Mouse (Mus musculus) forebrain, embryonic 14.5 days (tissue): ENCODE results near the gene Fry. TPM values are rescaled to one million over a fixed set of nuclear protein-coding genes. Genes with fewer than 3 reads are reported as not detected.

Experiments
- ATAC-seq: fragments of 200-750 bp; cut with Nextera tagmentation; 2 replicates; pipeline ENCODE4 v1.8.0; 2017; ENCODE audit warnings: mild to moderate bottlenecking, moderate library complexity
- DNase-seq: peaks from one replicate; pipeline ENCODE4 v3.0.0-alpha.2; 2015; ENCODE audit warnings: low spot score
- H3K27ac ChIP-seq: fragments of 300-500 bp; sonication (generic); 2 replicates; pipeline ENCODE4 v1.5.1; 2014; ENCODE audit warnings: low read depth, mild to moderate bottlenecking, control low read depth, low read length, moderate library complexity
- H3K27me3 ChIP-seq: fragments of 300-500 bp; sonication (generic); replicated peaks from 2 replicates; pipeline ENCODE4 v1.6.1; 2014; ENCODE audit warnings: low read length, control low read depth, mixed read lengths; ENCODE audit not compliant: control insufficient read depth, insufficient read depth
- H3K36me3 ChIP-seq: fragments of 300-500 bp; sonication (generic); 2 replicates; pipeline ENCODE4 v1.6.1; 2014; ENCODE audit warnings: low read length, control low read depth; ENCODE audit not compliant: control insufficient read depth, insufficient read depth
- H3K4me1 ChIP-seq: fragments of 300-500 bp; sonication (generic); 2 replicates; pipeline ENCODE4 v1.6.1; 2014; ENCODE audit warnings: antibody characterized with exemption, low read length, control low read depth; ENCODE audit not compliant: control insufficient read depth, insufficient read depth
- H3K4me2 ChIP-seq: fragments of 300-500 bp; sonication (generic); 2 replicates; pipeline ENCODE4 v1.6.1; 2014; ENCODE audit warnings: mild to moderate bottlenecking, control low read depth, low read length
- H3K4me3 ChIP-seq: fragments of 300-500 bp; sonication (generic); 2 replicates; pipeline ENCODE4 v1.5.1; 2014; ENCODE audit warnings: low read depth, low read length, control low read depth
- H3K9ac ChIP-seq: fragments of 300-500 bp; sonication (generic); 2 replicates; pipeline ENCODE4 v1.6.1; 2014; ENCODE audit warnings: mild to moderate bottlenecking, low read length, control low read depth, moderate library complexity
- H3K9me3 ChIP-seq: fragments of 300-500 bp; sonication (generic); replicated peaks from 2 replicates; pipeline ENCODE4 v1.6.1; 2016; ENCODE audit warnings: low read length, control low read depth, mixed read lengths; ENCODE audit not compliant: control insufficient read depth
- WGBS: fragments of 180-500 bp; shearing (Covaris S2); extraction: QIAGEN DNeasy Blood & Tissue Kit; methylation state at CpG from one replicate; pipeline ENCODE4 v1.1.7; 2014; 5-methylcytosine and 5-hydroxymethylcytosine counted together
- polyA plus RNA-seq: library from polyadenylated mRNA; unstranded; fragments of >200 nt; fragmentation: Nextera tagmentation; extraction: Ambion mirVana; gene quantifications from 2 replicates; pipeline ENCODE4 v1.2.1, GENCODE M21; 2014

Fry gene
- polyA plus RNA-seq, 1 experiment from 2014 or later, result 27.4 TPM

GRCm38 (mm10) chr5:150313229-150313628 lies 194.8 kb downstream of the Fry start:
- Histone ChIP-seq H3K4me3 (no peak overlapping the region), H3K4me1 (no peaks in the 10 kb centered on the region), H3K36me3 (no peaks in the 10 kb centered on the region), H3K27me3 (no peaks in the 10 kb centered on the region), H3K9ac (no peak overlapping the region), H3K27ac (no peak overlapping the region), H3K9me3 (no peaks in the 10 kb centered on the region; the same call in 1 of the 2 replicates), H3K4me2 (no peak overlapping the region)
- WGBS, result 76% methylated on average over 2 of the region's 2 CpGs
- ATAC-seq, result no peak
- DNase-seq, result no peak

GRCm38 (mm10) chr5:150314582-150314981 lies 196.1 kb downstream of the Fry start:
- Histone ChIP-seq H3K9ac (no peak overlapping the region), H3K4me3 (no peak overlapping the region), H3K9me3 (no peaks in the 10 kb centered on the region; the same call in 1 of the 2 replicates), H3K27ac (no peak overlapping the region), H3K4me1 (no peaks in the 10 kb centered on the region), H3K27me3 (no peaks in the 10 kb centered on the region), H3K36me3 (no peaks in the 10 kb centered on the region), H3K4me2 (no peak overlapping the region)
- no peak for DNase-seq
- 94% methylated on average over 6 of the region's 6 CpGs for WGBS
- no peak for ATAC-seq

GRCm38 (mm10) chr5:150325411-150325810 lies 207.0 kb downstream of the Fry start:
- 78% methylated on average over 5 of the region's 5 CpGs for WGBS
- H3K27ac ChIP-seq, result no peak overlapping the region
- no peak overlapping the region for H3K4me3 ChIP-seq
- H3K9ac ChIP-seq, result no peak overlapping the region
- H3K9me3 ChIP-seq, result no peaks in the 10 kb centered on the region
- no peaks in the 10 kb centered on the region for H3K4me1 ChIP-seq
- ATAC-seq (no peak), DNase-seq (no peak)
- no peak overlapping the region for H3K4me2 ChIP-seq
- no peaks in the 10 kb centered on the region for H3K36me3 ChIP-seq
- H3K27me3 ChIP-seq, result no peaks in the 10 kb centered on the region

GRCm38 (mm10) chr5:150328686-150329085 lies 210.2 kb downstream of the Fry start:
- Histone ChIP-seq H3K36me3 (no peaks in the 10 kb centered on the region), H3K27me3 (no peaks in the 10 kb centered on the region), H3K4me2 (no peak overlapping the region), H3K4me3 (no peak overlapping the region), H3K27ac (no peak overlapping the region), H3K9ac (no peak overlapping the region), H3K9me3 (no peaks in the 10 kb centered on the region), H3K4me1 (no peaks in the 10 kb centered on the region)
- ATAC-seq, result no peak
- WGBS, result 93% methylated on average over 6 of the region's 6 CpGs
- no peak for DNase-seq

GRCm38 (mm10) chr5:150331821-150332220 lies 213.4 kb downstream of the Fry start:
- ATAC-seq (no peak), DNase-seq (no peak)
- no peak overlapping the region for H3K4me2 ChIP-seq
- H3K4me1 ChIP-seq, result no peaks in the 10 kb centered on the region
- H3K9ac ChIP-seq, result no peak overlapping the region
- no peaks in the 10 kb centered on the region for H3K27me3 ChIP-seq
- H3K9me3 ChIP-seq, result no peaks in the 10 kb centered on the region
- 93% methylated on average over 2 of the region's 2 CpGs for WGBS
- no peak overlapping the region for H3K27ac ChIP-seq
- H3K36me3 ChIP-seq, result no peaks in the 10 kb centered on the region
- no peak overlapping the region for H3K4me3 ChIP-seq

GRCm38 (mm10) chr5:150332810-150333209 lies 214.4 kb downstream of the Fry start:
- no peaks in the 10 kb centered on the region for H3K36me3 ChIP-seq
- no peak overlapping the region for H3K4me3 ChIP-seq
- H3K27me3 ChIP-seq, result no peaks in the 10 kb centered on the region
- H3K4me2 ChIP-seq, result no peak overlapping the region
- H3K9me3 ChIP-seq, result no peaks in the 10 kb centered on the region
- WGBS, result 76% methylated on average over 5 of the region's 5 CpGs
- DNase-seq (no peak), ATAC-seq (no peak)
- H3K27ac ChIP-seq, result no peak overlapping the region
- H3K4me1 ChIP-seq, result no peaks in the 10 kb centered on the region
- no peak overlapping the region for H3K9ac ChIP-seq

- Histone ChIP-seq H3K36me3 (no peaks in the 10 kb centered on the region), H3K27me3 (no peaks in the 10 kb centered on the region), H3K4me3 (no peak overlapping the region), H3K4me1 (no peaks in the 10 kb centered on the region), H3K9ac (no peak overlapping the region), H3K9me3 (no peaks in the 10 kb centered on the region), H3K27ac (no peak overlapping the region), H3K4me2 (no peak overlapping the region)
- no peak for DNase-seq
- no peak for ATAC-seq
- WGBS, result 83% methylated on average over 10 of the region's 10 CpGs
These were observed 214.9 kb downstream of the Fry start for GRCm38 (mm10) chr5:150333328-150333731.

- Histone ChIP-seq H3K4me2 (no peak overlapping the region), H3K4me3 (no peak overlapping the region), H3K4me1 (no peaks in the 10 kb centered on the region), H3K36me3 (no peaks in the 10 kb centered on the region), H3K27me3 (no peaks in the 10 kb centered on the region), H3K27ac (no peak overlapping the region), H3K9me3 (no peaks in the 10 kb centered on the region), H3K9ac (no peak overlapping the region)
- WGBS, result 71% methylated on average over 10 of the region's 10 CpGs
- DNase-seq, result no peak
- no peak for ATAC-seq
These were observed 218.0 kb downstream of the Fry start for GRCm38 (mm10) chr5:150336451-150336850.

- 95% methylated on average over 7 of the region's 7 CpGs for WGBS
- Histone ChIP-seq H3K4me3 (no peak overlapping the region), H3K4me1 (no peaks in the 10 kb centered on the region), H3K9me3 (no peaks in the 10 kb centered on the region), H3K4me2 (no peak overlapping the region), H3K27me3 (no peaks in the 10 kb centered on the region), H3K36me3 (no peaks in the 10 kb centered on the region), H3K9ac (no peak overlapping the region), H3K27ac (no peak overlapping the region)
- DNase-seq (no peak), ATAC-seq (no peak)
These were observed 219.3 kb downstream of the Fry start for GRCm38 (mm10) chr5:150337696-150338095.
